Mouse (Mus musculus): ENCODE results near the gene Mypn.
A peak's percentile ranks its signal among the peaks of the same experiment; 100 is the strongest.

The Mypn gene

GRCm38 (mm10) chr10:63192736-63193135, 11.0 kb downstream of the Mypn start:
- no peak for DNase-seq

GRCm38 (mm10) chr10:63192276-63192675, 11.5 kb downstream of the Mypn start:
- DNase-seq = no peak

GRCm38 (mm10) chr10:63184451-63184850, 19.3 kb downstream of the Mypn start:
- DNase-seq = no peak

GRCm38 (mm10) chr10:63182177-63182768, 21.5 kb downstream of the Mypn start:
- no peak for DNase-seq

GRCm38 (mm10) chr10:63181166-63181565, 22.6 kb downstream of the Mypn start:
- no peak for DNase-seq

- no peak for DNase-seq
Measured at GRCm38 (mm10) chr10:63179524-63179923, 24.2 kb downstream of the Mypn start.

- DNase-seq = no peak
Measured at GRCm38 (mm10) chr10:63178318-63178717, 25.4 kb downstream of the Mypn start.

- no peak for DNase-seq
Measured at GRCm38 (mm10) chr10:63177286-63178140, 26.2 kb downstream of the Mypn start.

GRCm38 (mm10) chr10:63176471-63176931, 27.3 kb downstream of the Mypn start:
- no peak for DNase-seq

- DNase-seq = no peak
Measured at GRCm38 (mm10) chr10:63172089-63172488, 31.7 kb downstream of the Mypn start.

GRCm38 (mm10) chr10:63169503-63169902, 34.2 kb downstream of the Mypn start:
- DNase-seq = no peak

GRCm38 (mm10) chr10:63168124-63168523, 35.6 kb downstream of the Mypn start:
- DNase-seq = no peak

GRCm38 (mm10) chr10:63167241-63167995, 36.3 kb downstream of the Mypn start:
- DNase-seq = no peak

GRCm38 (mm10) chr10:63165752-63166412, 37.9 kb downstream of the Mypn start:
- no peak for DNase-seq

- no peak for DNase-seq
Measured at GRCm38 (mm10) chr10:63161240-63161639, 42.5 kb downstream of the Mypn start.

GRCm38 (mm10) chr10:63160671-63161070, 43.1 kb downstream of the Mypn start:
- DNase-seq = peak; percentile 16

- no peak for DNase-seq
Measured at GRCm38 (mm10) chr10:63158191-63158590, 45.6 kb downstream of the Mypn start.

- no peak for DNase-seq
Measured at GRCm38 (mm10) chr10:63157491-63157890, 46.3 kb downstream of the Mypn start.

GRCm38 (mm10) chr10:63156919-63157318, 46.8 kb downstream of the Mypn start:
- no peak for DNase-seq

- no peak for DNase-seq
Measured at GRCm38 (mm10) chr10:63156351-63156750, 47.4 kb downstream of the Mypn start.

GRCm38 (mm10) chr10:63155668-63156350, 47.9 kb downstream of the Mypn start:
- DNase-seq = no peak

GRCm38 (mm10) chr10:63154726-63155125, 49.0 kb downstream of the Mypn start:
- no peak for DNase-seq

All from embryo, embryonic 11 days (tissue).